Mouse (Mus musculus) olfactory bulb, adult 2 months (tissue): ENCODE results near the gene Nphp3.

Source experiments
- CTCF ChIP-seq: fragments of 200-500 bp; IDR thresholded peaks from 2 replicates; pipeline ENCODE4 v1.5.1; 2012; ENCODE audit warnings: low read depth, mild to moderate bottlenecking, low read length, moderate library complexity; ENCODE audit not compliant: insufficient read depth
- POLR2A ChIP-seq: fragments of 200-500 bp; IDR thresholded peaks from 2 replicates; pipeline ENCODE4 v1.6.1; 2012; ENCODE audit warnings: mild to moderate bottlenecking, low read depth, low read length, moderate library complexity; ENCODE audit not compliant: insufficient read depth

- TF ChIP-seq CTCF (no peak), POLR2A (no peak)
Measured at GRCm38 (mm10) chr9:104029861-104030260, 27.5 kb downstream of the Nphp3 start.
